Mouse (Mus musculus) v-Abl transformed pro-B cells (cell line): ENCODE results near the gene Gm3327.
"Not testable (repeated sequence)": the region's sequence is repeated elsewhere in the genome, so short reads cannot be mapped to it uniquely, and the experiment has no call there.

Experiments used
- in situ Hi-C, 2 experiments: fragments of 400-800 bp; cut with MboI; formaldehyde crosslinking; loops; one replicate each; pipeline ENCODE4 v1.15.1; 2025; ENCODE audit not compliant: unreplicated experiment in 2 of 2

The Gm3327 gene

DNA sequence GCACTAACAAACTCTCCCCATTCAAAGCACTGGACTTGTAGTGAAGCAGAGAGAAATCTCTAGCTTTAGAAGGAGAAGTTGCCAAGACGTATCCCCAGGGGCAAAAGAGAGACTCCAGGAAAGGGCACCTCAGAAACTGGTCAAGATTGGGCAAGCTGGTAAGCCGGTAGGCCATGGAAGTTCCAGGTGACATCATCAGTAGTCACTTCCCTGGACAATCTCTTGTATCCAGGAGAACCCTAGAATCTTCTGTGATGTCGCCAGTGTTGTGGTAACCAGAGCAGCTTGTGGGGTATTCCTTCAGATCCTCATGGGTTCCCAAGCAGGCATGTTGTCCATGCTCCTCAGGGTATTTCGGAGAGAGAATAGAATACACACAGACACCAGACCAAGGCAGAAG is at the start of gene Gm3327:
Gm3327 (plus strand) TSS at position 301 of the 400 bp plus-strand sequence.
- in situ Hi-C loops, result not testable (repeated sequence)

DNA sequence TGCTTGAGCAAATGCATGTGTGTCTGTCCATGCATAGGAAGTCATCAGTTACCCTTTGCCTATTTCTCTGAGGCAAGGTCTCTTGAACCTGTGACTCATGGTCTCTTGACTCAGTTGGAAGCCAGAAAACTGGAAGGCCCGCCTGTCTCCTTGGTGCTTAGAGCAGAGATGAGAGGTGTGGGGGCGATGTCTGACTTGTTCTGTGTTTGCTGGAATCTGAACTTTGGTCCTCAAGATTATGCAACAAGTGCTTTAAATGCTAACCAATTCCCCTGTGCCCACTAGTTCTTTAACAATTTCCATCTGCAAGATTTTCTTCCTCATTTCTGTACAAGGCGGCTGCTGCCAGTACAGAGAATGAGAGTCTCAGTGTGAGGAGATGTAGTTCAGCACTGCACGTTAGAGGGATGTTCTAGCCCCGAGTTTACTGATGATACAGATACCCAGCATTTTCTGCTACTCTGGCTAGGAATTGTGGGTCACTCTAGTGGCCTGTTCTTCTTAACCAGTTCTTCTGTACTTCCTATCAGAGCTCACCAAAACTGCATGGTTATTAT is 45.8 kb upstream of the Gm3327 start:
- in situ Hi-C loops, result not testable (repeated sequence)

DNA sequence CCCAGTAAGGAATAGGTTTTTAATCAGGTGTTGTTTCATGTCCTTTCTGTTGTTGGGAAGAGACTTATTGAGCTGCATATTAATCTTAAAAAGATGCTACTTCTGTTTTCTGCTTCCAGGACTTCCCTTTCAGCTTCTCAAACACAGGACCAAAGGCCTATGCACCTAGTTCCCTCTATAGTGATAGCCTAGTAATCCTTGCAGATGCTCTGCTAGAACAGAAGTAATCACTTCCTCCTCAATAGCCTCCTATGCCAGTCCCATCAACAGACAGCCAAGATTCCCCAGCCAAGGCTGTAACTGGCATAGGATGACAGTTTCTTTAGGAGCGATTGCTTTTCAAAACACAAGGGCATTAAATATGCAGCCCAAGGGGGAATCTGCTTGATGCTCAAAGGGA is 37.1 kb upstream of the Gm3327 start:
- in situ Hi-C loops, result not testable (repeated sequence)

DNA sequence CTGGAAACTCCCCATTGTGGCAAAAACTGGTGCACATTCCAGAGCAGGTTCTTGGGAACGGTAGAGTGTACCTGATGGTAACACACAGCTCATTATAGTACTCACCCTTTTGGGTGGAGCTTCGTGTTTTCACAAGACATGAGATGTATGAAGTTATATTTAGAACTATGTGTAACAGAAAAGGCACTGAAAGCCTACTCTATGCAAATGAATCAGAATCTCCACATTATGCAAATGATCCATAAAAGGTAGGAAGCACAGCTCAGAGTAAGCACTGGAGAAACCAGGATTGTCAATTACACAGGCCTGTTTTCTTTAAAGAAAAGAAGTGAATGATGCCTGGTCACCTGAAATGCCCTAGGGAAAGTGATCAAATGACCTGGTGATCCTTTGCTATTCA is 36.1 kb upstream of the Gm3327 start:
- in situ Hi-C loops, result not testable (repeated sequence)

DNA sequence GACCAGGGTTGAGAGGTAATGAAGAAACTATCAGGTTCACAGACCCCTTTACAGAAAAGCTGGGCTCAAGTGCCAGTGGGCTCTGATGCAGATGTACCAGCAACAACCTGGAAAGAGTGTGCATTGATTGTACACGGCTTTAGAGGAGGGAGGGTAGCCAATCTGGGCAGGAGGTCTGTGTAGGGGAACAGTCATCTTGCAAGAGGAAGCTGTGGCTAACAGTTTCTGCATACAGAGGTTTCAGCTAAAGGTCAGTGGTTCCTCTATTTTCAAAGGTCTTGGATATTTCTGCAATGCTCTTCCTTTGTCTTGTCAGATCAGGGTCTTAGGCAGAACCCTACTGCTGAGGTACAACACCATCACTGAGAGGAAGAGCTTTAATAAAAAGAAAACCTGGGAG is 32.1 kb upstream of the Gm3327 start:
- in situ Hi-C loops, result not testable (repeated sequence)

DNA sequence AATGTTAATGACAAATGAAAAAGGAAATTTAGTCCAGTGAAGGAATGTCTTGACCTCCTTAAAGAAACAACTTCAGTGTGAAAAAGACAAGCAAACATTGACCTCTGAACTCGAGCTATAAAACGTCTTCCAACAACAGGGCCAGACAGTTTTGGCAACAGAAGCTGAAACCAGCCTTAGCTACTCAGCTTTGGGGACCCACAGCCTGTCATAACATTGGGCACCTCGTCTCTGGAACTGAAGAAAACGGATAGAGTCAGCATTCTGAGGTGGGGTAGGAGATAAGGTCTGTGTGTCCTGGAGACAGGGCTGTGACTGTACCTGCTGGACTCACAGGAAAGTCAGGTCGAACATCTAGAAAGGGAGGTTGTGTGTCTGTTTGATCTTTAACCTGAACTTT is 29.2 kb upstream of the Gm3327 start:
- in situ Hi-C loops, result not testable (repeated sequence)

DNA sequence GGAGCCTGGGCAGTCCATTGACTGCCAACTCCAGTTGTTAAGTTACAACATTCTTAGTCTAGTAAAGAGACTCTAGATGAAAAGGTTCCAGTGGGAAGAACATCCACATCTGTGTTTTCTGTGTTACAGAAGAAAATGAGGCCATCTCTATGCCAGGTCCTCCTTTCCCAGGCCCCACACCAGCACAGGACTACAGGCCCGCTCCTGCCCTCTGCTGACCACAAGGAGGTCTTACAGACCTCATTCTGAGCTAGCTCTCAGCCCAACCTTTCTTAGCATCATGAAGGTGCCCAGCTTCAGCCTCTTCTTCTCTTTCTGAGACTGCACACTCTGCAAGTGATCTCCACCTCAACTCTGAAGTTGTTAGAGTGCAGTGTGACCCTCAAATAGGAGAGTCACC is 23.6 kb upstream of the Gm3327 start:
- in situ Hi-C loops, result not testable (repeated sequence)

DNA sequence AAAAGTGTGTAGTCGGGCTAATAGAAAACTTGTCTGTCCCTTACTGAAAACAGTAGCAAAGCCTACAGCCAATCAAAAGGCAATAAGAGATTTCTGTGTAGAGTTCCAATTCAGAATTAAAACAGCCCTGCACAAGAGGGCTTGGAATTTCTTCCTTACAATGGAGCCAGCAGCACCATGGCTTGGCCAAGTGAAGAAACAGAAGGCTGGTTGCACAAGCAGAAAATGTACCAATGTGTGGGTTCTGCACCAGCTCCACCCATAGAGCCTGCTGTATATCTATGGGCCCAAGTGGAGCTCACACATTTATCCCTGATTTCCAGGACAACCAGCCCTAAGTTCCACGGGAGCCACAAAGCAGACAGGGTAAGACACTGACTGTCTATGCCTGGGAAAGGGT is 21.3 kb upstream of the Gm3327 start, which contains the start of gene Ear2:
Ear2 (plus strand) TSS at position 301 of the 400 bp plus-strand sequence.
- in situ Hi-C loops, result not testable (repeated sequence)

DNA sequence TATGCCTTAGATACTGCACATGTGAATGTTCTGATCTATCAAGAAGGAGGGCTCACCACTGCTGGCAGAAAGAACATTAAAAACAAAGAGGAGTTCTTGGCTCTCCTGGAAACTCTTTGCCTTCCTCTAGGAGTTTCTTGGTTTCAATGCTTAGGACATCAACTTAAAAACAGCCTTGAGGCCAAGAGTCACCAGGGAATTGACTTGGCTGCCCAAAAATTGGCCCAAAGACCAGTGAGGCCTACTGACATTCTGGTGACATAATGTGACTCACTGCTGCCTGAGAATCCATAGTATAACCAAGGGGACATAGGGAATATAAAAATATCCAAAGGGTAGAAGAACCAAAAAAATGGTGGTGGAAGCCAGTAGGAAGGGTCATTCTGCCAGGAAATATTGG is 12.7 kb upstream of the Gm3327 start:
- in situ Hi-C loops, result no loop called here
